Mouse (Mus musculus): ENCODE measurements around the gene Pi4ka. TPM values are rescaled to one million over a fixed set of nuclear protein-coding genes. Genes with fewer than 3 reads are reported as not detected.
"Not testable (repeated sequence)": the region's sequence is repeated elsewhere in the genome, so short reads cannot be mapped to it uniquely, and the experiment has no call there.

Gene Pi4ka
- polyA plus RNA-seq, 1 experiment from 2014 or later: 64.6 TPM

- H3K36me3 ChIP-seq: no peaks in the 10 kb centered on the region
- no peak for ATAC-seq (ENCODE audit: low FRiP score, low read depth)
- peaks cover 17% of the 10 kb centered on the region for H3K4me1 ChIP-seq
- H3K27me3 ChIP-seq: no peaks in the 10 kb centered on the region
- H3K27ac ChIP-seq (replicated peaks): no peak overlapping the region
- no peak overlapping the region for H3K9ac ChIP-seq (replicated peaks)
- H3K4me3 ChIP-seq: no peak overlapping the region
- no peak overlapping the region for H3K4me2 ChIP-seq (replicated peaks)
- WGBS: 76% methylated on average over 1 of the region's 1 CpGs
- no peaks in the 10 kb centered on the region for H3K9me3 ChIP-seq
Measured at GRCm38 (mm10) chr16:17243731-17244130, 162.4 kb downstream of the Pi4ka start.

GRCm38 (mm10) chr16:17239409-17239808, 166.7 kb downstream of the Pi4ka start:
- peaks cover 45% of the 10 kb centered on the region for H3K4me1 ChIP-seq
- no peak overlapping the region for H3K27ac ChIP-seq (replicated peaks)
- 82% methylated on average over 2 of the region's 2 CpGs for WGBS

GRCm38 (mm10) chr16:17237634-17238033, 168.5 kb downstream of the Pi4ka start:
- H3K9ac ChIP-seq (replicated peaks): no peak overlapping the region
- no peaks in the 10 kb centered on the region for H3K27me3 ChIP-seq
- H3K4me2 ChIP-seq (replicated peaks): no peak overlapping the region
- 86% methylated on average over 3 of the region's 3 CpGs for WGBS
- peaks cover 46% of the 10 kb centered on the region for H3K4me1 ChIP-seq
- H3K4me3 ChIP-seq: no peak overlapping the region
- ATAC-seq (ENCODE audit: low FRiP score, low read depth): no peak
- no peaks in the 10 kb centered on the region for H3K36me3 ChIP-seq
- no peak overlapping the region for H3K27ac ChIP-seq (replicated peaks)
- no peaks in the 10 kb centered on the region for H3K9me3 ChIP-seq

More at GRCm38 (mm10) chr16:17239409-17239808, 166.7 kb downstream of the Pi4ka start:
- no peak overlapping the region for H3K9ac ChIP-seq (replicated peaks)
- no peaks in the 10 kb centered on the region for H3K36me3 ChIP-seq
- no peak overlapping the region for H3K4me2 ChIP-seq (replicated peaks)
- no peak for ATAC-seq (ENCODE audit: low FRiP score, low read depth)
- no peaks in the 10 kb centered on the region for H3K27me3 ChIP-seq
- no peaks in the 10 kb centered on the region for H3K9me3 ChIP-seq
- no peak overlapping the region for H3K4me3 ChIP-seq

GRCm38 (mm10) chr16:17234916-17235665, 171.0 kb downstream of the Pi4ka start:
- H3K4me2 ChIP-seq (replicated peaks): peak overlapping the region; percentile 89
- ATAC-seq (ENCODE audit: low FRiP score, low read depth): no peak
- H3K36me3 ChIP-seq: no peaks in the 10 kb centered on the region
- peaks cover under 1% of the 10 kb centered on the region; the same call in 1 of the 2 replicates for H3K9me3 ChIP-seq
- H3K27me3 ChIP-seq: 0 out of 2 replicates have a peak, but pooled peaks cover 3% of the 10 kb centered on the region
- 63% methylated on average over 9 of the region's 9 CpGs for WGBS
- H3K27ac ChIP-seq (replicated peaks): peak overlapping the region; percentile 95; the same call in 1 of the 2 replicates
- H3K4me3 ChIP-seq: peak overlapping the region; percentile 90
- peak overlapping the region; percentile 89 for H3K9ac ChIP-seq (replicated peaks)
- peaks cover 47% of the 10 kb centered on the region for H3K4me1 ChIP-seq

- H3K36me3 ChIP-seq: no peaks in the 10 kb centered on the region
- 0 out of 2 replicates have a peak, but pooled peaks cover 3% of the 10 kb centered on the region for H3K27me3 ChIP-seq
- no peak for ATAC-seq (ENCODE audit: low FRiP score, low read depth)
- peak overlapping the region; percentile 95 for H3K27ac ChIP-seq (replicated peaks)
- H3K9ac ChIP-seq (replicated peaks): peak overlapping the region; percentile 89
- peak overlapping the region; percentile 90 for H3K4me3 ChIP-seq
- peaks cover 7% of the 10 kb centered on the region; the same call in 1 of the 2 replicates for H3K9me3 ChIP-seq
- WGBS: 2% methylated on average over 12 of the region's 12 CpGs
- peaks cover 44% of the 10 kb centered on the region for H3K4me1 ChIP-seq
- H3K4me2 ChIP-seq (replicated peaks): peak overlapping the region; percentile 89
Measured at GRCm38 (mm10) chr16:17234499-17234895, 171.6 kb downstream of the Pi4ka start.

GRCm38 (mm10) chr16:17233702-17234498, 172.2 kb downstream of the Pi4ka start:
- H3K36me3 ChIP-seq: no peaks in the 10 kb centered on the region

GRCm38 (mm10) chr16:17232794-17233701, 173.1 kb downstream of the Pi4ka start, which contains the start of gene Hic2:
Gene Hic2 (plus strand): TSS chr16:17233572.
- Histone ChIP-seq H3K4me1 (peaks cover 31% of the 10 kb centered on the region), H3K4me2 (replicated peaks) (peak within 1 kb of the TSS; percentile 89), H3K27me3 (0 out of 2 replicates have a peak, but pooled peaks cover 3% of the 10 kb centered on the region), H3K36me3 (no peaks in the 10 kb centered on the region), H3K4me3 (peak within 1 kb of the TSS; percentile 90), H3K9ac (replicated peaks) (peak within 1 kb of the TSS; percentile 89), H3K27ac (replicated peaks) (peak within 1 kb of the TSS; percentile 95), H3K9me3 (peaks cover 7% of the 10 kb centered on the region; the same call in 1 of the 2 replicates)
- peak; percentile 98 for ATAC-seq (ENCODE audit: low FRiP score, low read depth)
- under 1% methylated on average over 58 of the region's 59 CpGs for WGBS

More at GRCm38 (mm10) chr16:17233702-17234498, 172.2 kb downstream of the Pi4ka start:
- peak overlapping the region; percentile 89 for H3K4me2 ChIP-seq (replicated peaks)
- H3K9me3 ChIP-seq: peaks cover 7% of the 10 kb centered on the region; the same call in 1 of the 2 replicates
- H3K4me1 ChIP-seq: peaks cover 38% of the 10 kb centered on the region
- peak; percentile 79 for ATAC-seq (ENCODE audit: low FRiP score, low read depth)
- under 1% methylated on average over 38 of the region's 62 CpGs for WGBS
- H3K9ac ChIP-seq (replicated peaks): peak overlapping the region; percentile 89
- 0 out of 2 replicates have a peak, but pooled peaks cover 3% of the 10 kb centered on the region for H3K27me3 ChIP-seq
- peak overlapping the region; percentile 95 for H3K27ac ChIP-seq (replicated peaks)
- H3K4me3 ChIP-seq: peak overlapping the region; percentile 90

GRCm38 (mm10) chr16:17231523-17231922, 174.6 kb downstream of the Pi4ka start:
- H3K27me3 ChIP-seq; H3K27ac ChIP-seq (replicated peaks); H3K4me2 ChIP-seq (replicated peaks); ATAC-seq (ENCODE audit: low FRiP score, low read depth); H3K9ac ChIP-seq (replicated peaks); H3K4me3 ChIP-seq; H3K36me3 ChIP-seq; H3K9me3 ChIP-seq: not testable (repeated sequence)
- peaks cover 28% of the 10 kb centered on the region for H3K4me1 ChIP-seq
- 93% methylated on average over 2 of the region's 2 CpGs for WGBS

Other genes with a start within 250 kb of the Pi4ka start
- gene Ube2l3, start 203.7 kb downstream of the Pi4ka start, polyA plus RNA-seq (2016; fragmentation: Nextera tagmentation; extraction: Ambion mirVana): 371 TPM in 2 replicates
- 2.3 TPM in 2 replicates for gene Rimbp3, start 197.7 kb downstream of the Pi4ka start, polyA plus RNA-seq (2016; fragmentation: Nextera tagmentation; extraction: Ambion mirVana)
- 15.3 and 18.6 TPM in 2 replicates for gene Hic2, start 172.7 kb downstream of the Pi4ka start, polyA plus RNA-seq (2016; fragmentation: Nextera tagmentation; extraction: Ambion mirVana)
- gene Tmem191c, start 130.2 kb downstream of the Pi4ka start, polyA plus RNA-seq (2016; fragmentation: Nextera tagmentation; extraction: Ambion mirVana): 18.4 and 22.8 TPM in 2 replicates
- 0.46 and 0.58 TPM in 2 replicates for gene Serpind1, start 74.9 kb downstream of the Pi4ka start, polyA plus RNA-seq (2016; fragmentation: Nextera tagmentation; extraction: Ambion mirVana)
- gene Snap29, start 328 bp downstream of the Pi4ka start, polyA plus RNA-seq (2016; fragmentation: Nextera tagmentation; extraction: Ambion mirVana): 17.0 and 18.3 TPM in 2 replicates
- 98.2 and 100 TPM in 2 replicates for gene Crkl, start 45.7 kb upstream of the Pi4ka start, polyA plus RNA-seq (2016; fragmentation: Nextera tagmentation; extraction: Ambion mirVana)
- gene Aifm3, start 83.3 kb upstream of the Pi4ka start, polyA plus RNA-seq (2016; fragmentation: Nextera tagmentation; extraction: Ambion mirVana): 4.0 and 7.8 TPM in 2 replicates
- gene Lztr1, start 102.4 kb upstream of the Pi4ka start, polyA plus RNA-seq (2016; fragmentation: Nextera tagmentation; extraction: Ambion mirVana): 107 and 118 TPM in 2 replicates
- 53.1 and 61.2 TPM in 2 replicates for gene Thap7, start 124.8 kb upstream of the Pi4ka start, polyA plus RNA-seq (2016; fragmentation: Nextera tagmentation; extraction: Ambion mirVana)
- 0.27 and 0.40 TPM in 2 replicates for gene Lrrc74b, start 154.9 kb upstream of the Pi4ka start, polyA plus RNA-seq (2016; fragmentation: Nextera tagmentation; extraction: Ambion mirVana)
- 0.80 and 1.4 TPM in 2 replicates for gene P2rx6, start 155.6 kb upstream of the Pi4ka start, polyA plus RNA-seq (2016; fragmentation: Nextera tagmentation; extraction: Ambion mirVana)
- gene Slc7a4, start 176.9 kb upstream of the Pi4ka start, polyA plus RNA-seq (2016; fragmentation: Nextera tagmentation; extraction: Ambion mirVana): 4.5 and 5.6 TPM in 2 replicates
- 36.3 and 38.2 TPM in 2 replicates for gene Smpd4, start 213.0 kb upstream of the Pi4ka start, polyA plus RNA-seq (2016; fragmentation: Nextera tagmentation; extraction: Ambion mirVana)
- 7.1 and 7.9 TPM in 2 replicates for gene Ccdc74a, start 240.2 kb upstream of the Pi4ka start, polyA plus RNA-seq (2016; fragmentation: Nextera tagmentation; extraction: Ambion mirVana)